Mouse (Mus musculus) megakaryocyte, embryonic 14.5 days (primary cell): Measurements from ENCODE around the gene Eif4h. TPM values are rescaled to one million over a fixed set of nuclear protein-coding genes. Genes with fewer than 3 reads are reported as not detected.

Experiments
- H3K27me3 ChIP-seq: replicated peaks from 2 replicates; pipeline ENCODE3; 2012; ENCODE audit warnings: inconsistent platforms
- H3K36me3 ChIP-seq: replicated peaks from 2 replicates; pipeline ENCODE3; 2012; ENCODE audit warnings: low read length, inconsistent platforms, mixed read lengths
- H3K4me1 ChIP-seq: 2 replicates; pipeline ENCODE4 v1.6.1; 2012; ENCODE audit warnings: inconsistent platforms
- H3K4me3 ChIP-seq: replicated peaks from 2 replicates; pipeline ENCODE3; 2012; ENCODE audit warnings: moderate library complexity, mild to moderate bottlenecking, inconsistent platforms
- H3K9me3 ChIP-seq: 2 replicates; pipeline ENCODE4 v1.6.1; 2012; ENCODE audit warnings: inconsistent platforms
- FLI1 ChIP-seq: IDR thresholded peaks from 2 replicates; pipeline ENCODE4 v1.6.1; 2012; ENCODE audit warnings: low read length, inconsistent platforms, mixed read lengths
- GATA1 ChIP-seq: IDR thresholded peaks from 3 replicates; pipeline ENCODE4 v1.6.1; 2012; ENCODE audit warnings: mixed read lengths, low read length, inconsistent platforms, borderline replicate concordance
- polyA plus RNA-seq: library from polyadenylated mRNA; stranded (reverse); fragments of >175 nt; gene quantifications from 2 replicates; pipeline ENCODE4 v1.2.3, GENCODE M21; 2012; ENCODE audit warnings: low replicate concordance; ENCODE audit not compliant: insufficient read depth

The Eif4h gene
- polyA plus RNA-seq, 1 experiment, result 156 TPM

DNA sequence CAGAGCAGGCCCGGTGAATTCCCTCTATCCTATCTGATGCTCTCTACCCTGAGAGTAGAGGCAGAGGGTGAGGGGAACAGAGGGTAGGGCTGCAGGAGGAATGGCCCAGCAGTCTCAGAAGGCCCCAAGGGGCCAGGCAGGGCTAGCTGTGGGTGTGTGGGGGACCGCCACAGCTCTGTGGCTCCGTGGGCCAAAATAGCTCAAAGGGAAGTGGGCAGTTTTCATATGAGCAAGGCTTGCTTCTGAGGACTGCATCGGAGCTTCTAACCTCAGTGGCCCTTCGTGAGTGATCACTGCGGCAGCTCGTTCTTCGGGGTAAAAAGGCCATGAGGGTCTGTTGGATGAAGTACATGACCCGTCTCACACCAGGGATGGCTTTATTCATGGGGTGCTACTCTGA is 25.6 kb downstream of the Eif4h start:
- H3K27me3 ChIP-seq, result no peaks in the 10 kb centered on the region
- TF ChIP-seq GATA1 (no peak), FLI1 (no peak)
- H3K9me3 ChIP-seq, result no peaks in the 10 kb centered on the region
- peaks cover 70% of the 10 kb centered on the region for H3K4me1 ChIP-seq
- peak overlapping the region; percentile 89 for H3K4me3 ChIP-seq
- H3K36me3 ChIP-seq, result peaks cover 55% of the 10 kb centered on the region

- no peaks in the 10 kb centered on the region for H3K9me3 ChIP-seq
- TF ChIP-seq GATA1, result no peak
- no peak for TF ChIP-seq FLI1
- no peaks in the 10 kb centered on the region for H3K27me3 ChIP-seq
- peaks cover 84% of the 10 kb centered on the region for H3K4me1 ChIP-seq
- peak overlapping the region; percentile 70 for H3K4me3 ChIP-seq
- peaks cover 53% of the 10 kb centered on the region for H3K36me3 ChIP-seq
Measured at GRCm38 (mm10) chr5:134611810-134612521, 27.3 kb downstream of the Eif4h start.

- peaks cover 59% of the 10 kb centered on the region for H3K36me3 ChIP-seq
- peaks cover 89% of the 10 kb centered on the region for H3K4me1 ChIP-seq
- no peaks in the 10 kb centered on the region for H3K9me3 ChIP-seq
- TF ChIP-seq GATA1 (no peak), FLI1 (no peak)
- H3K4me3 ChIP-seq, result no peak overlapping the region
- no peaks in the 10 kb centered on the region for H3K27me3 ChIP-seq
Measured at GRCm38 (mm10) chr5:134609916-134610643, 29.2 kb downstream of the Eif4h start.

- Histone ChIP-seq H3K4me1 (peaks cover 64% of the 10 kb centered on the region), H3K27me3 (no peaks in the 10 kb centered on the region), H3K4me3 (peak overlapping the region; percentile 69), H3K9me3 (no peaks in the 10 kb centered on the region), H3K36me3 (peaks cover 72% of the 10 kb centered on the region)
- TF ChIP-seq GATA1, result no peak
- no peak for TF ChIP-seq FLI1
Measured at GRCm38 (mm10) chr5:134607121-134607520, 32.2 kb downstream of the Eif4h start.

DNA sequence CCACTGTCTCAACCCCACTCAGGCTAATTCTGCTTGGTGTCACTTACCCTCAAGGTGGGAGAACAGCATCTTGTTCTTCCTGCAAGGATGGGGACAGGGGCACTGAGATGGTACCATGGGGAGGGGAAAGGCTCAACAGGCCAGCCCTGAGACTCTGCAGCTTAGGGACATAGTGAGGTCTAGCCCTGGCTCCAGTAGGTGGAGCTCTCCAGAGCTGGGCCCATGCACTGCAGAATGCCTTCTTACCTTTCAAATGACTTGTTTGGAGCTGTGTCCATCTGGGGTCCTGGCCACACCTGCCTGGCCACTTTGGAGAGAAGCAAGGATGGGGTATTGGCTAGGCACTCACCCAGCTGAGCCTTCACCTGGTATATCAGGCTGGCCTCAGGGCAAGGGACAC is 33.0 kb downstream of the Eif4h start:
- H3K36me3 ChIP-seq, result peaks cover 78% of the 10 kb centered on the region

GRCm38 (mm10) chr5:134604376-134604775 is 34.9 kb downstream of the Eif4h start:
- no peak overlapping the region for H3K4me3 ChIP-seq
- peaks cover 91% of the 10 kb centered on the region for H3K36me3 ChIP-seq
- H3K27me3 ChIP-seq, result no peaks in the 10 kb centered on the region
- peaks cover 42% of the 10 kb centered on the region for H3K4me1 ChIP-seq
- H3K9me3 ChIP-seq, result no peaks in the 10 kb centered on the region
- no peak for TF ChIP-seq GATA1
- no peak for TF ChIP-seq FLI1

More for the DNA sequence above, 33.0 kb downstream of the Eif4h start:
- TF ChIP-seq FLI1 (no peak), GATA1 (no peak)
- Histone ChIP-seq H3K4me3 (no peak overlapping the region), H3K27me3 (no peaks in the 10 kb centered on the region), H3K4me1 (peaks cover 56% of the 10 kb centered on the region), H3K9me3 (no peaks in the 10 kb centered on the region)

DNA sequence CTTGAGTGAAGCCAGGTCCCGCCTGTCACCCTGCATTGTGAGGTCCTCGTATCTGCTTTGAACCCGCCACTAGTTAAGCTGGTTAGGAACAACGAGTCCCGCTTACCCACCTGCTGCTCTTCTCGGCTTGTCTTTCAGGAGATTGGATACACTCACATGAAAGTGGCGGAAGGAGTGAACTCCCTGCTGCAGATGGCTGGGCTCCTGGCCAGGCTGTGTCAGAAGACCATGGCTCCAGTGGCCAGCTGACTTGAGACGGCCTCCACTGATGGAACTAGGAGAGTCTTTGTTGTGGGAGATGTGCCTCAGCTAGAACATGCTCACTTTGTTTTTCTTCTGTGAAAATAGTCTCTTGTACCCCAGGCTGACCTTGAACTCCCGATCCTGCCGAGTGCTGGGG is 41.6 kb downstream of the Eif4h start:
- TF ChIP-seq GATA1 (no peak), FLI1 (no peak)
- no peaks in the 10 kb centered on the region for H3K27me3 ChIP-seq
- H3K4me1 ChIP-seq, result peaks cover 40% of the 10 kb centered on the region
- no peaks in the 10 kb centered on the region for H3K9me3 ChIP-seq
- H3K4me3 ChIP-seq, result no peak overlapping the region
- H3K36me3 ChIP-seq, result peaks cover 95% of the 10 kb centered on the region

GRCm38 (mm10) chr5:134593093-134593492 is 46.2 kb downstream of the Eif4h start:
- Histone ChIP-seq H3K9me3 (no peaks in the 10 kb centered on the region), H3K4me1 (peaks cover 76% of the 10 kb centered on the region), H3K4me3 (no peak overlapping the region), H3K36me3 (peaks cover 93% of the 10 kb centered on the region), H3K27me3 (no peaks in the 10 kb centered on the region)
- TF ChIP-seq GATA1, result no peak
- no peak for TF ChIP-seq FLI1

- Histone ChIP-seq H3K27me3 (no peaks in the 10 kb centered on the region), H3K4me1 (peaks cover 77% of the 10 kb centered on the region), H3K4me3 (no peak overlapping the region), H3K36me3 (peaks cover 86% of the 10 kb centered on the region), H3K9me3 (no peaks in the 10 kb centered on the region)
- TF ChIP-seq GATA1 (no peak), FLI1 (no peak)
Measured at GRCm38 (mm10) chr5:134592026-134592581, 47.2 kb downstream of the Eif4h start.

DNA sequence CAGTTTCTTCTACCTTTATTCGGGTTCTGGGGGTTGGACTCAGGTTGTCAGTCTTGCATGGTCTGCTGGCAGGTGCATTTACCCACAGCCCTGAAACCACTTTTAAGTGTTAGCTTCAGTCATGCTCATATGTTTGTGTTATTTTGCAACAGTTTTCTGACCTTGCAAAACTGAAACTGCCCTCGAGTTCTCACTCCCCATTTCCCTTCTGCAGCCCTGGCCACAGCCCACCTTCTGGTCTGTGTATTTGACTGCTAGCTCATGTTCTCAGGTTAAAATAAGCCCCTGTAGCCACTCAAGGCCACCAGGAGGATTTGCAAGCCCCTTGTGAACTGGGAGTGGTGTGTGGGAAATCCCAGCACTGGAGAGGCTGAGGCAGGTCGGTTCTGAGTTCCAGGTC is 49.4 kb downstream of the Eif4h start:
- H3K4me1 ChIP-seq, result peaks cover 76% of the 10 kb centered on the region
- H3K27me3 ChIP-seq, result no peaks in the 10 kb centered on the region
- peaks cover 85% of the 10 kb centered on the region for H3K36me3 ChIP-seq
- H3K9me3 ChIP-seq, result no peaks in the 10 kb centered on the region
- H3K4me3 ChIP-seq, result no peak overlapping the region
- TF ChIP-seq GATA1 (no peak), FLI1 (no peak)
